Mouse (Mus musculus): Measurements from ENCODE around the gene Cryzl2. TPM values are rescaled to one million over a fixed set of nuclear protein-coding genes. Genes with fewer than 3 reads are reported as not detected.
A peak's percentile ranks its signal among the peaks of the same experiment; 100 is the strongest.

The Cryzl2 gene
- total and polyA plus RNA-seq, 3 experiments = 0.04 to 0.12 TPM; not detected in 1

- Histone ChIP-seq H3K27ac (ENCODE audit: control insufficient read depth, low read depth, low read length) (no peak overlapping the region), H3K4me1 (ENCODE audit: control insufficient read depth in 1 of 2, insufficient read depth in 2 of 2, low read length in 2 of 2) (peaks cover 4 to 37% of the 10 kb centered on the region in 2 experiments), H3K36me3 (ENCODE audit: control insufficient read depth in 1 of 2, insufficient read depth in 2 of 2, low read length in 2 of 2) (peaks cover 0 to 24% of the 10 kb centered on the region in 2 experiments; a peak in 2 of 4 replicates), H3K79me2 (ENCODE audit: control insufficient read depth, insufficient read depth, low read length, poor library complexity) (no peaks in the 10 kb centered on the region; the same call in 1 of the 2 replicates), H3K4me3 (ENCODE audit: control insufficient read depth in 1 of 2, insufficient read depth in 1 of 2, low read depth in 2 of 2, low read length in 2 of 2) (no peak overlapping the region), H3K9me3 (replicated peaks; ENCODE audit: insufficient read depth, low read length) (no peaks in the 10 kb centered on the region), H3K27me3 (ENCODE audit: control insufficient read depth in 1 of 2, insufficient read depth in 2 of 2, low read length in 2 of 2) (no peaks in the 10 kb centered on the region), H3K9ac (ENCODE audit: control insufficient read depth, low read depth, low read length, poor library complexity, severe bottlenecking) (no peak overlapping the region)
- TF ChIP-seq SMC3 (IDR thresholded peaks at IDR 0.05; ENCODE audit: low read depth, low read length) (no peak), TAL1 (IDR thresholded peaks at IDR 0.05; ENCODE audit: low read length) (no peak), MYB (IDR thresholded peaks at IDR 0.05; ENCODE audit: low read depth, low read length) (no peak), MYC (IDR thresholded peaks at IDR 0.05; ENCODE audit: low read depth, low read length) (no peak), ZNF384 (IDR thresholded peaks at IDR 0.05; ENCODE audit: low read depth, low read length) (no peak), NELFE (IDR thresholded peaks at IDR 0.05; ENCODE audit: low read depth, low read length) (no peak), KAT2A (conservative IDR thresholded peaks at IDR 0.05; ENCODE audit: low read depth, low read length) (no peak)
- DNase-seq (ENCODE audit: low read depth, low spot score) = no peak
Measured at GRCm38 (mm10) chr1:157447142-157447541, 11.2 kb upstream of the Cryzl2 start.

- H3K9me3 ChIP-seq (replicated peaks; ENCODE audit: insufficient read depth, low read length) = no peaks in the 10 kb centered on the region
- H3K4me3 ChIP-seq (ENCODE audit: control insufficient read depth in 1 of 2, insufficient read depth in 1 of 2, low read depth in 2 of 2, low read length in 2 of 2) = no peak overlapping the region
- H3K4me1 ChIP-seq (ENCODE audit: control insufficient read depth in 1 of 2, insufficient read depth in 2 of 2, low read length in 2 of 2) = peaks cover 4 to 33% of the 10 kb centered on the region in 2 experiments
- H3K79me2 ChIP-seq (ENCODE audit: control insufficient read depth, insufficient read depth, low read length, poor library complexity) = no peaks in the 10 kb centered on the region; the same call in 1 of the 2 replicates
- no peak for DNase-seq (ENCODE audit: low read depth, low spot score)
- H3K27me3 ChIP-seq (ENCODE audit: control insufficient read depth in 1 of 2, insufficient read depth in 2 of 2, low read length in 2 of 2) = no peaks in the 10 kb centered on the region
- peak overlapping the region; percentile 29; the same call in 1 of the 2 replicates for H3K9ac ChIP-seq (ENCODE audit: control insufficient read depth, low read depth, low read length, poor library complexity, severe bottlenecking)
- H3K27ac ChIP-seq (ENCODE audit: control insufficient read depth, low read depth, low read length) = no peak overlapping the region
- H3K36me3 ChIP-seq (ENCODE audit: control insufficient read depth in 1 of 2, insufficient read depth in 2 of 2, low read length in 2 of 2) = peaks cover 0 to 21% of the 10 kb centered on the region in 2 experiments; a peak in 2 of 4 replicates
- TF ChIP-seq HCFC1 (IDR thresholded peaks at IDR 0.05; ENCODE audit: low read depth, low read length) = no peak
- no peak for TF ChIP-seq TAL1 (IDR thresholded peaks at IDR 0.05; ENCODE audit: low read length)
- TF ChIP-seq EP300 (IDR thresholded peaks at IDR 0.05; ENCODE audit: low read depth in 1 of 2, low read length in 2 of 2) = no peak
- TF ChIP-seq ELF1 (IDR thresholded peaks at IDR 0.05; ENCODE audit: low read depth, low read length) = no peak
- TF ChIP-seq USF1 (IDR thresholded peaks at IDR 0.05; ENCODE audit: low read depth, low read length) = no peak
- TF ChIP-seq MXI1 (IDR thresholded peaks at IDR 0.05; ENCODE audit: low read depth, low read length) = no peak
- TF ChIP-seq ZNF384 (IDR thresholded peaks at IDR 0.05; ENCODE audit: low read depth, low read length) = peak; percentile 15; the same call in 1 of the 2 replicates
Measured at GRCm38 (mm10) chr1:157448164-157448804, 10.1 kb upstream of the Cryzl2 start.

DNA sequence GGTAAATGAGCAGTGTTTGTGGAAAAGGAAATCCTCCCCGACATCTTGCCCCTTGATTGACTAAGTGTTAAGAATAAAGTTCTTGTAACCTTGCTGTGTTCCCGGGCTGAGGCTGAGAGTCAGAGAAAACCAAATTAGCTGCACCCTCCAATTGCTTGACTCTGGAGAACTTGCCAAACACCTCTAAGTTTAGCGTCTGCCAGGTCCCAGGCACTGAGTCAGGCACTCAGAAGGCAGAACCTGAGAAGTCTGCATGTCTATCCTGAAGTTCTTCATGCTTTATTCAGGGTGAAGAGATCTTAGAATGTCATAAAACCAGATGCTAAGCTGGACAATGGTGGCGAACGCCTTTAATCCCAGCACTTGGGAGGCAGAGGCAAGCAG is 9.6 kb upstream of the Cryzl2 start:
- peak overlapping the region; percentile 29; the same call in 1 of the 2 replicates for H3K9ac ChIP-seq (ENCODE audit: control insufficient read depth, low read depth, low read length, poor library complexity, severe bottlenecking)
- no peak overlapping the region for H3K27ac ChIP-seq (ENCODE audit: control insufficient read depth, low read depth, low read length)
- H3K9me3 ChIP-seq (replicated peaks; ENCODE audit: insufficient read depth, low read length) = no peaks in the 10 kb centered on the region
- peaks cover 4 to 33% of the 10 kb centered on the region in 2 experiments for H3K4me1 ChIP-seq (ENCODE audit: control insufficient read depth in 1 of 2, insufficient read depth in 2 of 2, low read length in 2 of 2)
- H3K36me3 ChIP-seq (ENCODE audit: control insufficient read depth in 1 of 2, insufficient read depth in 2 of 2, low read length in 2 of 2) = peaks cover 0 to 21% of the 10 kb centered on the region in 2 experiments; a peak in 2 of 4 replicates
- TF ChIP-seq POLR2AphosphoS5 (IDR thresholded peaks at IDR 0.05; ENCODE audit: borderline replicate concordance, low read depth, low read length) (no peak), KAT2A (conservative IDR thresholded peaks at IDR 0.05; ENCODE audit: low read depth, low read length) (no peak), POLR2AphosphoS2 (IDR thresholded peaks at IDR 0.05; ENCODE audit: low read length) (no peak), TCF12 (IDR thresholded peaks at IDR 0.05; ENCODE audit: low read depth, low read length) (no peak), BHLHE40 (IDR thresholded peaks at IDR 0.05; ENCODE audit: borderline replicate concordance, low read depth, low read length) (no peak), MYC (IDR thresholded peaks at IDR 0.05; ENCODE audit: low read depth, low read length) (no peak), MEF2A (IDR thresholded peaks at IDR 0.05; ENCODE audit: extremely low read depth, insufficient replicate concordance, low read depth, low read length, poor library complexity, severe bottlenecking) (no peak), HCFC1 (IDR thresholded peaks at IDR 0.05; ENCODE audit: low read depth, low read length) (no peak), MAX (IDR thresholded peaks at IDR 0.05; ENCODE audit: low read length) (no peak), ZKSCAN1 (IDR thresholded peaks at IDR 0.05; ENCODE audit: low read depth, low read length) (no peak), JUND (IDR thresholded peaks at IDR 0.05; ENCODE audit: low read depth, low read length) (no peak), ZC3H11A (IDR thresholded peaks at IDR 0.05; ENCODE audit: low read depth, low read length) (no peak), SIN3A (IDR thresholded peaks at IDR 0.05; ENCODE audit: low read length) (no peak), GATA1 (IDR thresholded peaks at IDR 0.05; ENCODE audit: low read depth, low read length) (no peak)
- H3K4me3 ChIP-seq (ENCODE audit: control insufficient read depth in 1 of 2, insufficient read depth in 1 of 2, low read depth in 2 of 2, low read length in 2 of 2) = no peak overlapping the region
- H3K79me2 ChIP-seq (ENCODE audit: control insufficient read depth, insufficient read depth, low read length, poor library complexity) = no peaks in the 10 kb centered on the region
- no peak for DNase-seq (ENCODE audit: low read depth, low spot score)
- no peaks in the 10 kb centered on the region for H3K27me3 ChIP-seq (ENCODE audit: control insufficient read depth in 1 of 2, insufficient read depth in 2 of 2, low read length in 2 of 2)

All from MEL (cell line).